Mouse (Mus musculus): Measurements from ENCODE around the gene Tex33.

The Tex33 gene

GRCm38 (mm10) chr15:78395478-78395962, at the start of gene Tex33:
Gene Tex33 (minus strand): TSS chr15:78395912.
- in situ Hi-C loops (cut with MboI; ENCODE audit: unreplicated experiment in 2 of 2), result no loop called here

GRCm38 (mm10) chr15:78443857-78444256, 48.1 kb upstream of the Tex33 start:
- in situ Hi-C loops (cut with MboI; ENCODE audit: unreplicated experiment in 2 of 2), result loop anchor here (10.0 to 25.0 kb wide), 2 partner anchors 293 to 301 kb away; no protein-coding TSS in a partner anchor

GRCm38 (mm10) chr15:78442231-78442630, 46.5 kb upstream of the Tex33 start:
- in situ Hi-C loops (cut with MboI; ENCODE audit: unreplicated experiment in 2 of 2), result loop anchor here (10.0 to 25.0 kb wide), 2 partner anchors 295 to 303 kb away; no protein-coding TSS in a partner anchor

GRCm38 (mm10) chr15:78438973-78439372, 43.3 kb upstream of the Tex33 start:
- in situ Hi-C loops (cut with MboI; ENCODE audit: unreplicated experiment in 2 of 2), result loop anchor here (10.0 to 25.0 kb wide), 2 partner anchors 254 to 298 kb away; no protein-coding TSS in a partner anchor

- in situ Hi-C loops (cut with MboI; ENCODE audit: unreplicated experiment in 2 of 2), result loop anchor here (10.0 to 25.0 kb wide), 2 partner anchors 254 to 299 kb away; no protein-coding TSS in a partner anchor
Observed at GRCm38 (mm10) chr15:78438505-78438904, 42.8 kb upstream of the Tex33 start.

- in situ Hi-C loops (cut with MboI; ENCODE audit: unreplicated experiment in 2 of 2), result loop anchor here (10.0 to 25.0 kb wide), 2 partner anchors 253 to 299 kb away; no protein-coding TSS in a partner anchor
Observed at GRCm38 (mm10) chr15:78438018-78438394, 42.3 kb upstream of the Tex33 start.

- in situ Hi-C loops (cut with MboI; ENCODE audit: unreplicated experiment in 2 of 2), result loop anchor here (10.0 to 25.0 kb wide), 2 partner anchors 253 to 300 kb away; no protein-coding TSS in a partner anchor
Observed at GRCm38 (mm10) chr15:78437237-78438017, 41.7 kb upstream of the Tex33 start.

GRCm38 (mm10) chr15:78436380-78437192, 40.9 kb upstream of the Tex33 start:
- in situ Hi-C loops (cut with MboI; ENCODE audit: unreplicated experiment in 2 of 2), result loop anchor here (10.0 to 25.0 kb wide), 2 partner anchors 252 to 301 kb away; no protein-coding TSS in a partner anchor

GRCm38 (mm10) chr15:78435681-78436080, 40.0 kb upstream of the Tex33 start:
- in situ Hi-C loops (cut with MboI; ENCODE audit: unreplicated experiment in 2 of 2), result loop anchor here (10.0 to 25.0 kb wide), 2 partner anchors 251 to 302 kb away; no protein-coding TSS in a partner anchor

GRCm38 (mm10) chr15:78434896-78435520, 39.3 kb upstream of the Tex33 start:
- in situ Hi-C loops (cut with MboI; ENCODE audit: unreplicated experiment in 2 of 2), result loop anchor here (10.0 to 25.0 kb wide), 2 partner anchors 250 to 302 kb away; no protein-coding TSS in a partner anchor

- in situ Hi-C loops (cut with MboI; ENCODE audit: unreplicated experiment in 2 of 2), result loop anchor here (10.0 to 25.0 kb wide), 2 partner anchors 247 to 306 kb away; no protein-coding TSS in a partner anchor
Observed at GRCm38 (mm10) chr15:78431541-78432121, 35.9 kb upstream of the Tex33 start.

GRCm38 (mm10) chr15:78430874-78431273, 35.2 kb upstream of the Tex33 start:
- in situ Hi-C loops (cut with MboI; ENCODE audit: unreplicated experiment in 2 of 2), result loop anchor here (10.0 to 25.0 kb wide), 2 partner anchors 246 to 306 kb away; no protein-coding TSS in a partner anchor

- in situ Hi-C loops (cut with MboI; ENCODE audit: unreplicated experiment in 2 of 2), result loop anchor here (10.0 to 25.0 kb wide), 2 partner anchors 245 to 307 kb away; no protein-coding TSS in a partner anchor
Observed at GRCm38 (mm10) chr15:78429871-78430622, 34.3 kb upstream of the Tex33 start.

- in situ Hi-C loops (cut with MboI; ENCODE audit: unreplicated experiment in 2 of 2), result loop anchor here in 1 of 2 experiments (25.0 kb wide), 1 partner anchor 308 kb away; no protein-coding TSS in a partner anchor
Observed at GRCm38 (mm10) chr15:78429139-78429459, 33.4 kb upstream of the Tex33 start.

GRCm38 (mm10) chr15:78428391-78429138, 32.9 kb upstream of the Tex33 start, which contains the start of gene Kctd17:
Gene Kctd17 (plus strand): TSS chr15:78428564.
- in situ Hi-C loops (cut with MboI; ENCODE audit: unreplicated experiment in 2 of 2), result loop anchor here in 1 of 2 experiments (25.0 kb wide), 1 partner anchor 309 kb away; no protein-coding TSS in a partner anchor

- in situ Hi-C loops (cut with MboI; ENCODE audit: unreplicated experiment in 2 of 2), result loop anchor here in 1 of 2 experiments (25.0 kb wide), 1 partner anchor 312 kb away; no protein-coding TSS in a partner anchor
Observed at GRCm38 (mm10) chr15:78425230-78425629, 29.5 kb upstream of the Tex33 start.

- in situ Hi-C loops (cut with MboI; ENCODE audit: unreplicated experiment in 2 of 2), result no loop called here
Observed at GRCm38 (mm10) chr15:78424507-78424906, 28.8 kb upstream of the Tex33 start.

Data from v-Abl transformed pro-B cells (cell line).